Mouse (Mus musculus) thymus, adult 2 months (tissue): ENCODE results near the gene Il23a. TPM values are rescaled to one million over a fixed set of nuclear protein-coding genes. Genes with fewer than 3 reads are reported as not detected.

ENCODE experiments used
- DNase-seq: peaks from one replicate; pipeline ENCODE4 v3.0.0; 2021
- H3K27ac ChIP-seq: fragments of 200-500 bp; 2 replicates; pipeline ENCODE4 v1.5.1; 2012; ENCODE audit warnings: low read length, control low read depth; ENCODE audit not compliant: control insufficient read depth, insufficient read depth
- H3K27me3 ChIP-seq: fragments of 200-500 bp; 2 replicates; pipeline ENCODE4 v1.6.1; 2012; ENCODE audit warnings: mild to moderate bottlenecking, low read length, moderate library complexity, mixed read lengths; ENCODE audit not compliant: control insufficient read depth, insufficient read depth
- H3K36me3 ChIP-seq: fragments of 200-500 bp; 2 replicates; pipeline ENCODE4 v1.6.1; 2012; ENCODE audit warnings: mild to moderate bottlenecking, low read length, moderate library complexity; ENCODE audit not compliant: control insufficient read depth, insufficient read depth
- H3K4me1 ChIP-seq: fragments of 200-500 bp; replicated peaks from 2 replicates; pipeline ENCODE4 v1.6.1; 2012; ENCODE audit warnings: low read length; ENCODE audit not compliant: control insufficient read depth, insufficient read depth
- H3K4me3 ChIP-seq: fragments of 200-500 bp; 2 replicates; pipeline ENCODE4 v1.5.1; 2012; ENCODE audit warnings: mild to moderate bottlenecking, low read length, control low read depth, moderate library complexity; ENCODE audit not compliant: control insufficient read depth, insufficient read depth
- CTCF ChIP-seq: fragments of 200-500 bp; IDR thresholded peaks from 2 replicates; pipeline ENCODE4 v1.5.1; 2012; ENCODE audit warnings: mild to moderate bottlenecking, control low read depth, low read length, moderate library complexity, borderline replicate concordance; ENCODE audit not compliant: control insufficient read depth, poor library complexity, insufficient read depth; ENCODE audit errors: extremely low read depth
- POLR2A ChIP-seq: fragments of 200-500 bp; IDR thresholded peaks from 2 replicates; pipeline ENCODE4 v1.6.1; 2012; ENCODE audit warnings: mild to moderate bottlenecking, low read length, control low read depth, moderate library complexity; ENCODE audit not compliant: control insufficient read depth, poor library complexity, insufficient read depth; ENCODE audit errors: extremely low read depth
- WGBS: fragments of 180-500 bp; shearing (Covaris S2); methylation state at CpG from one replicate; pipeline ENCODE4 v1.1.7; 2018; 5-methylcytosine and 5-hydroxymethylcytosine counted together
- polyA plus RNA-seq: library from polyadenylated mRNA; depleted of rRNA; stranded (reverse); fragments of >200 nt; gene quantifications from 2 replicates; pipeline ENCODE4 v1.2.3, GENCODE M21; 2012

Il23a gene
- polyA plus RNA-seq, 1 experiment: 2.5 TPM

GRCm38 (mm10) chr10:128310177-128310576 lies 11.6 kb upstream of the Il23a start:
- no peak for DNase-seq
- 93% methylated on average over 11 of the region's 11 CpGs for WGBS
- TF ChIP-seq CTCF (no peak), POLR2A (no peak)
- H3K27ac ChIP-seq: no peak overlapping the region
- no peaks in the 10 kb centered on the region for H3K4me1 ChIP-seq
- H3K4me3 ChIP-seq: no peak overlapping the region
- H3K27me3 ChIP-seq: no peaks in the 10 kb centered on the region
- peaks cover 43% of the 10 kb centered on the region for H3K36me3 ChIP-seq

DNA sequence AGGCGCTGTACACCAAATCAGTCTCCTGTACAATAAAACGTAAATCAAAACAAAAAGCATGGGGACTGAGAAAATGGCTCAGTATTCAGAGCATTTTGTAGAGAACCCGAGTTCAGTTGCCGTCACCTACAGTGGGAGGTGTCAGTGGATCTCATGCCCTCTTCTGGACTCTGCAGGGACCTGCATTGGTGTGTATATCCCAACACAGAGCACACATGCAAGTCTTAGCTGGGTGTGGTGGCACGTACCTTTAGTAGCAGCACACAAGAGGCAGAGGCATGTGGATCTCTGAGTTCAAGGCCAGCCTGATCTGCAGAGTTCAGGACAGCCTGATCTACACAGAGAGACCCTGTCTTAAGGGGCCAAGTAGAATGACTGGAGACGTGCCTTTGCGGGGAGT lies 11.1 kb upstream of the Il23a start:
- no peak overlapping the region for H3K27ac ChIP-seq
- no peak for TF ChIP-seq CTCF
- no peak for TF ChIP-seq POLR2A
- H3K36me3 ChIP-seq: peaks cover 38% of the 10 kb centered on the region

DNA sequence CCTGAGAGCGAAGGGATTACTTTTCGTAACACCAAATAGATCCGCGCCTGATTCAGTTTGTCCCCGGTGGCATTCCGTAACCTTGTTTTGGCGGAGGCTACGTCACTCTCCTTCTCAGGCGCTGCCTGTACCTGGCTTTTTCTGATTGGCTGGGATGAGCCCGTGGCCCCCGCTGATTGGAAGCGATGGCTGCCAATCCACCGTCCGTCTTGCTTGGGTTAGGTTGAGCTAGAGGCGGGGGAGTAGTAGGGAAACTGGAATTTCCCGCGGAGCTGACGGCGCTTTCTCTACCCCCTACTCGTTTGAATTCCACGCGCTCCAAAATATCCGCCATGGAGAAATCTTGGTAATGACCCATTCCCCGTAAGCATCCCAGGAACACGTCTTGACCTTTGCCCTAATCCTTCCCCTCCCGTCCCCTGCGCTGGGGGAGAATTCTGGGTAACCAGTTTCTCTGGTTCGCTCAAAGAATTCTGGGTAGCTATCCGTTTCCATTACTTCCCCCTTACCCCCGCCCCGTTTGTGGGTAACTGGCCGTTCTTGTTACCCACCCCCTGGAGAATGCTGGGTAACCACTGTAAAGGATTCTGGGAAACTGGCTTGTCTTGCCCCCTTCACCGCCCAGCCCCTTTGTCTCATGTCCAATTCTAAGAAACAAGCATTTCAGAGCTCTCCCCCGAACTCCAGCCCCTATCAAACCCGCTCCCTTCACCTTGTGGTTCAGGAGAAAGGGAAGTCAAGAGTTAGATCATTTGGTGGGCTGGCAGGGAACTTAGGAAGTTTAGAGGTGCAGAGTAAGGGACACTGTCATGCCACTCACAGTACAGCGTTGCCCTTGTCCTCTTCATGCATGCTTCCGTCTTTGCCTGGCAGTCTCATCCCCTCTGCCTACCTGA lies 4.8 kb upstream of the Il23a start, which contains the start of gene Pan2:
Pan2 (plus strand) TSS at position 210 of the 896 bp plus-strand sequence.
- Histone ChIP-seq H3K4me1 (peaks cover 7% of the 10 kb centered on the region), H3K36me3 (no peaks in the 10 kb centered on the region), H3K4me3 (peak within 1 kb of the TSS; percentile 82), H3K27me3 (no peaks in the 10 kb centered on the region), H3K27ac (peak within 1 kb of the TSS; percentile 87)
- peak; percentile 100 for DNase-seq
- TF ChIP-seq POLR2A (peak; percentile 59), CTCF (no peak; the same call in 1 of the 2 replicates)
- under 1% methylated on average over 37 of the region's 37 CpGs for WGBS

More for the DNA sequence above, 11.1 kb upstream of the Il23a start:
- Histone ChIP-seq H3K27me3 (no peaks in the 10 kb centered on the region), H3K4me1 (no peaks in the 10 kb centered on the region), H3K4me3 (no peak overlapping the region)
- DNase-seq: no peak
- WGBS: 94% methylated on average over 7 of the region's 7 CpGs

DNA sequence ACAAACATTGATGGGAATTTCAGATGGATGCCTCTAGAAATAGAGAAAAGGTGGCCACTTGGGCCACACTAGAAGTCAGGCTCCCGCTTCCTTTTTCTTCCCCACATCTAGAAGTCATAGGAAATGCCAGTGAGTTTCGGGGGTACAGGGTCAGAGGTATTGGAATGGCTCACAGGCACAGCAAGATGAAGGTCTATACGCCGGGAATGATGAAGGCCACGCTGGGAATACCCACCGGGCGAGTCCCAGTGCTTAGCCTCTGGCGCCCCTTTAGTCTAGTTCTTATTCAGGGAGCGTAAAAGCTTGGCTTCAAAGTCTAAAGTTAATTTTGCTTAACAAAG lies 4.2 kb upstream of the Il23a start:
- peaks cover 7% of the 10 kb centered on the region for H3K4me1 ChIP-seq
- WGBS: under 1% methylated on average over 9 of the region's 9 CpGs
- no peak for TF ChIP-seq CTCF
- TF ChIP-seq POLR2A: no peak
- H3K27me3 ChIP-seq: no peaks in the 10 kb centered on the region
- H3K27ac ChIP-seq: peak overlapping the region; percentile 54
- H3K36me3 ChIP-seq: no peaks in the 10 kb centered on the region
- no peak for DNase-seq
- H3K4me3 ChIP-seq: peak overlapping the region; percentile 45

- WGBS: 28% methylated on average over 3 of the region's 3 CpGs
- H3K4me1 ChIP-seq: peaks cover 7% of the 10 kb centered on the region
- TF ChIP-seq POLR2A: no peak
- TF ChIP-seq CTCF: no peak
- no peak overlapping the region for H3K27ac ChIP-seq
- no peaks in the 10 kb centered on the region for H3K36me3 ChIP-seq
- no peak for DNase-seq
- no peaks in the 10 kb centered on the region for H3K27me3 ChIP-seq
- H3K4me3 ChIP-seq: no peak overlapping the region
Measured at GRCm38 (mm10) chr10:128302357-128302756, 3.8 kb upstream of the Il23a start.

DNA sequence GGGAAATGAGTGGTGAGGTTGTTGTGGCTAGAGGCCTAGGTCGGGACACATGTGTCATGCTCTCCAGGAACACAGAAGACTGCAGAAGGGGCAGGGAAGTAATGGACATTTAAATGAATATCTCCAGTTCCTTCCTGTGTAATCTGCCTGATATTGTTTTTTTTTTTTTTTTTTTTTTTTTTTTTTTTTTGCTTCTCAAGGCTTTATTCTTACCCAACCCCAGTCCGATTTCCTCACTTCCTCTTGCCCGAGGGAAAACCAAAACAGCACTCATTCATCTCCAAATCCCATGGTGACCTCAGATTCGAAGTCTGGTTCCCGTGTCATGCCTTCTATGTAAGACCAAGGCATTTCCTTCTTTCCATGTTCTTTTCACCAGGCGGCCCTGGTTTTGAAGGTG lies 309 bp downstream of the Il23a start:
- no peak for DNase-seq
- no peaks in the 10 kb centered on the region for H3K36me3 ChIP-seq
- no peak for TF ChIP-seq CTCF
- no peak for TF ChIP-seq POLR2A
- H3K4me1 ChIP-seq: no peaks in the 10 kb centered on the region
- 55% methylated on average over 6 of the region's 6 CpGs for WGBS
- H3K27me3 ChIP-seq: no peaks in the 10 kb centered on the region
- H3K27ac ChIP-seq: no peak overlapping the region
- H3K4me3 ChIP-seq: no peak overlapping the region

DNA sequence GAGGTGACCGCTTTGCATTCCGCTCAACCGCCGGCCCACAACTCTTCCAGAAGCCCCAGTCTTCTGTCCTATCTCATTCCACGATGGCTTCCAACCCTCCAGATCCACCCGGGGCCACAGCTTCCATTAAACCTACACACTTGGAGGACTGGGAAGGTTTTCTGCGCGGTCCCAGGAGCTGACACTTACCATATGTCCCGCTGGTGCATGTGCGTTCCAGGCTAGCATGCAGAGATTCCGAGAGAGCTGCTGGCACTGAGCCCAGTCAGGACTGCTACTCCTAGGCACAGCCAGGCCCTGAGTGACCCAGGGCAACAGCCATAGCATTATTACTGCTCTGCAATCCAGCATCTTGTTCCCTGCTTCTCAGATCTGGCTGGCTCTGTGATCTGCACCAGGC lies 930 bp downstream of the Il23a start:
- no peak for DNase-seq
- Histone ChIP-seq H3K36me3 (peaks cover under 1% of the 10 kb centered on the region), H3K27ac (no peak overlapping the region), H3K4me3 (no peak overlapping the region), H3K27me3 (no peaks in the 10 kb centered on the region), H3K4me1 (no peaks in the 10 kb centered on the region)
- WGBS: 94% methylated on average over 11 of the region's 11 CpGs
- TF ChIP-seq CTCF: no peak
- no peak for TF ChIP-seq POLR2A

DNA sequence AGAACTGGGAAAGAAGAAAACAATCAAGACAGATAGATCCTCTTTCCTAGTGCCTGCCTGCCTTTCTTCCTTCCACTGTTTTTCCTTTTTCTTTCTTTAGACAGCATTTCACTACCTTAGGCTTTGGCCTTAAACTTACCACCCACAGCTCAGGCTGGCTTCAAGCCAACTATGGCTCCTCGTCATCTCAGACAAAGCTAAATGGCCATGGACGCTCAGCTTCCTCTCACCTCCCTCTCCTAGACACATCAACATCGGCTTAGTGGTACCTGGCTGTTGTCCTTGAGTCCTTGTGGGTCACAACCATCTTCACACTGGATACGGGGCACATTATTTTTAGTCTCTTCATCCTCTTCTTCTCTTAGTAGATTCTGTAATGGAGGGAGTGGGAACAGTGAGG lies 1.3 kb downstream of the Il23a start:
- no peak for DNase-seq
- 95% methylated on average over 4 of the region's 4 CpGs for WGBS
- H3K4me3 ChIP-seq: no peak overlapping the region
- no peaks in the 10 kb centered on the region for H3K4me1 ChIP-seq
- TF ChIP-seq CTCF: no peak
- no peak overlapping the region for H3K27ac ChIP-seq
- H3K36me3 ChIP-seq: peaks cover 5% of the 10 kb centered on the region
- H3K27me3 ChIP-seq: no peaks in the 10 kb centered on the region
